Mouse (Mus musculus) forebrain, embryonic 11.5 days (tissue): ENCODE measurements around the gene Fam83g. TPM values are rescaled to one million over a fixed set of nuclear protein-coding genes. Genes with fewer than 3 reads are reported as not detected.

Experiments
- polyA plus RNA-seq: library from polyadenylated mRNA; unstranded; fragments of >200 nt; fragmentation: Nextera tagmentation; extraction: Ambion mirVana; gene quantifications from 2 replicates; pipeline ENCODE4 v1.2.1, GENCODE M21; 2014

Fam83g gene
- polyA plus RNA-seq, 1 experiment from 2014 or later, result 0.65 TPM

Other genes starting within 250 kb of the Fam83g start
- gene Rnf112, start 230.0 kb upstream of the Fam83g start, polyA plus RNA-seq, result 1.3 TPM in 2 replicates
- gene Mfap4, start 198.7 kb upstream of the Fam83g start, polyA plus RNA-seq, result 66.1 and 71.9 TPM in 2 replicates
- 80.1 and 81.6 TPM in 2 replicates for gene Mapk7, start 189.7 kb upstream of the Fam83g start, polyA plus RNA-seq
- 41.7 and 46.0 TPM in 2 replicates for gene B9d1, start 178.9 kb upstream of the Fam83g start, polyA plus RNA-seq
- gene Epn2, start 104.4 kb upstream of the Fam83g start, polyA plus RNA-seq, result 31.2 and 34.1 TPM in 2 replicates
- gene Grap, start 30.8 kb upstream of the Fam83g start, polyA plus RNA-seq, result 5.6 and 5.9 TPM in 2 replicates
- gene Slc5a10, start 36.7 kb downstream of the Fam83g start, polyA plus RNA-seq, result not detected in 2 replicates
- gene Prpsap2, start 78.0 kb downstream of the Fam83g start, polyA plus RNA-seq, result 48.8 and 49.4 TPM in 2 replicates
- 28.8 and 31.3 TPM in 2 replicates for gene Ulk2, start 171.0 kb downstream of the Fam83g start, polyA plus RNA-seq
- gene Akap10, start 246.2 kb downstream of the Fam83g start, polyA plus RNA-seq, result 17.2 and 18.6 TPM in 2 replicates